Mouse (Mus musculus): ENCODE data around the gene Pik3r1. TPM values are rescaled to one million over a fixed set of nuclear protein-coding genes. Genes with fewer than 3 reads are reported as not detected.

Gene Pik3r1
- polyA plus RNA-seq, 1 experiment from 2014 or later, result 63.3 TPM

GRCm38 (mm10) chr13:101800833-101801371 is 32.9 kb upstream of the Pik3r1 start:
- 14% methylated on average over 10 of the region's 10 CpGs for WGBS

GRCm38 (mm10) chr13:101800021-101800596 is 32.1 kb upstream of the Pik3r1 start:
- ATAC-seq (ENCODE audit: low FRiP score, low TSS enrichment) (no peak), DNase-seq (no peak)
- H3K27me3 ChIP-seq (ENCODE audit: control insufficient read depth, insufficient read depth, low read length), result no peaks in the 10 kb centered on the region
- H3K4me1 ChIP-seq (ENCODE audit: control insufficient read depth, insufficient read depth, low read length), result peaks cover 16% of the 10 kb centered on the region; the same call in 1 of the 2 replicates
- WGBS, result 67% methylated on average over 13 of the region's 13 CpGs
- H3K9me3 ChIP-seq (ENCODE audit: control insufficient read depth, low read length), result no peaks in the 10 kb centered on the region
- no peak overlapping the region for H3K4me2 ChIP-seq (ENCODE audit: low read length)
- no peak overlapping the region for H3K4me3 ChIP-seq (replicated peaks; ENCODE audit: low read depth, low read length)
- no peak overlapping the region for H3K27ac ChIP-seq (replicated peaks; ENCODE audit: low read depth, low read length)
- no peak overlapping the region for H3K9ac ChIP-seq (replicated peaks; ENCODE audit: low read length)
- H3K36me3 ChIP-seq (ENCODE audit: control insufficient read depth, insufficient read depth, low read length), result no peaks in the 10 kb centered on the region

More at GRCm38 (mm10) chr13:101800833-101801371, 32.9 kb upstream of the Pik3r1 start:
- Histone ChIP-seq H3K4me1 (ENCODE audit: control insufficient read depth, insufficient read depth, low read length) (peaks cover 16% of the 10 kb centered on the region; the same call in 1 of the 2 replicates), H3K9ac (replicated peaks; ENCODE audit: low read length) (peak overlapping the region; percentile 75), H3K27me3 (ENCODE audit: control insufficient read depth, insufficient read depth, low read length) (no peaks in the 10 kb centered on the region), H3K4me3 (replicated peaks; ENCODE audit: low read depth, low read length) (peak overlapping the region; percentile 42), H3K9me3 (ENCODE audit: control insufficient read depth, low read length) (no peaks in the 10 kb centered on the region), H3K27ac (replicated peaks; ENCODE audit: low read depth, low read length) (peak overlapping the region; percentile 80), H3K4me2 (ENCODE audit: low read length) (peak overlapping the region; percentile 73), H3K36me3 (ENCODE audit: control insufficient read depth, insufficient read depth, low read length) (no peaks in the 10 kb centered on the region)
- no peak for DNase-seq
- peak; percentile 62 for ATAC-seq (ENCODE audit: low FRiP score, low TSS enrichment)

GRCm38 (mm10) chr13:101799318-101799717 is 31.3 kb upstream of the Pik3r1 start:
- Histone ChIP-seq H3K9me3 (ENCODE audit: control insufficient read depth, low read length) (no peaks in the 10 kb centered on the region), H3K9ac (replicated peaks; ENCODE audit: low read length) (no peak overlapping the region), H3K36me3 (ENCODE audit: control insufficient read depth, insufficient read depth, low read length) (no peaks in the 10 kb centered on the region), H3K4me1 (ENCODE audit: control insufficient read depth, insufficient read depth, low read length) (peaks cover 16% of the 10 kb centered on the region; the same call in 1 of the 2 replicates), H3K27me3 (ENCODE audit: control insufficient read depth, insufficient read depth, low read length) (no peaks in the 10 kb centered on the region), H3K27ac (replicated peaks; ENCODE audit: low read depth, low read length) (no peak overlapping the region), H3K4me3 (replicated peaks; ENCODE audit: low read depth, low read length) (no peak overlapping the region), H3K4me2 (ENCODE audit: low read length) (no peak overlapping the region)
- DNase-seq (no peak), ATAC-seq (ENCODE audit: low FRiP score, low TSS enrichment) (no peak)
- WGBS, result 95% methylated on average over 2 of the region's 2 CpGs

- 88% methylated on average over 4 of the region's 4 CpGs for WGBS
- DNase-seq, result no peak
- Histone ChIP-seq H3K9ac (replicated peaks; ENCODE audit: low read length) (no peak overlapping the region), H3K4me1 (ENCODE audit: control insufficient read depth, insufficient read depth, low read length) (peaks cover 16% of the 10 kb centered on the region; the same call in 1 of the 2 replicates), H3K9me3 (ENCODE audit: control insufficient read depth, low read length) (no peaks in the 10 kb centered on the region), H3K27me3 (ENCODE audit: control insufficient read depth, insufficient read depth, low read length) (no peaks in the 10 kb centered on the region), H3K4me2 (ENCODE audit: low read length) (no peak overlapping the region), H3K36me3 (ENCODE audit: control insufficient read depth, insufficient read depth, low read length) (no peaks in the 10 kb centered on the region), H3K4me3 (replicated peaks; ENCODE audit: low read depth, low read length) (no peak overlapping the region), H3K27ac (replicated peaks; ENCODE audit: low read depth, low read length) (no peak overlapping the region)
- no peak for ATAC-seq (ENCODE audit: low FRiP score, low TSS enrichment)
These were observed 30.5 kb upstream of the Pik3r1 start for GRCm38 (mm10) chr13:101798522-101798921.

GRCm38 (mm10) chr13:101796983-101797382 is 29.0 kb upstream of the Pik3r1 start:
- H3K27me3 ChIP-seq (ENCODE audit: control insufficient read depth, insufficient read depth, low read length), result no peaks in the 10 kb centered on the region
- no peak overlapping the region for H3K27ac ChIP-seq (replicated peaks; ENCODE audit: low read depth, low read length)
- H3K4me1 ChIP-seq (ENCODE audit: control insufficient read depth, insufficient read depth, low read length), result peaks cover 12% of the 10 kb centered on the region; the same call in 1 of the 2 replicates
- WGBS, result 58% methylated on average over 6 of the region's 6 CpGs
- no peak for ATAC-seq (ENCODE audit: low FRiP score, low TSS enrichment)
- no peak overlapping the region for H3K4me3 ChIP-seq (replicated peaks; ENCODE audit: low read depth, low read length)
- no peaks in the 10 kb centered on the region for H3K9me3 ChIP-seq (ENCODE audit: control insufficient read depth, low read length)
- no peak overlapping the region for H3K9ac ChIP-seq (replicated peaks; ENCODE audit: low read length)
- H3K36me3 ChIP-seq (ENCODE audit: control insufficient read depth, insufficient read depth, low read length), result no peaks in the 10 kb centered on the region
- H3K4me2 ChIP-seq (ENCODE audit: low read length), result no peak overlapping the region
- no peak for DNase-seq

GRCm38 (mm10) chr13:101785705-101786104 is 17.7 kb upstream of the Pik3r1 start:
- H3K9me3 ChIP-seq (ENCODE audit: control insufficient read depth, low read length), result no peaks in the 10 kb centered on the region
- ATAC-seq (ENCODE audit: low FRiP score, low TSS enrichment) (no peak), DNase-seq (no peak)
- H3K4me1 ChIP-seq (ENCODE audit: control insufficient read depth, insufficient read depth, low read length), result no peaks in the 10 kb centered on the region
- no peak overlapping the region for H3K4me2 ChIP-seq (ENCODE audit: low read length)
- no peak overlapping the region for H3K4me3 ChIP-seq (replicated peaks; ENCODE audit: low read depth, low read length)
- H3K27me3 ChIP-seq (ENCODE audit: control insufficient read depth, insufficient read depth, low read length), result no peaks in the 10 kb centered on the region
- 95% methylated on average over 3 of the region's 4 CpGs for WGBS
- H3K27ac ChIP-seq (replicated peaks; ENCODE audit: low read depth, low read length), result no peak overlapping the region
- no peaks in the 10 kb centered on the region for H3K36me3 ChIP-seq (ENCODE audit: control insufficient read depth, insufficient read depth, low read length)
- H3K9ac ChIP-seq (replicated peaks; ENCODE audit: low read length), result no peak overlapping the region

GRCm38 (mm10) chr13:101784651-101785289 is 16.8 kb upstream of the Pik3r1 start:
- no peaks in the 10 kb centered on the region for H3K4me1 ChIP-seq (ENCODE audit: control insufficient read depth, insufficient read depth, low read length)
- DNase-seq (no peak), ATAC-seq (ENCODE audit: low FRiP score, low TSS enrichment) (no peak)
- H3K36me3 ChIP-seq (ENCODE audit: control insufficient read depth, insufficient read depth, low read length), result no peaks in the 10 kb centered on the region
- no peak overlapping the region for H3K9ac ChIP-seq (replicated peaks; ENCODE audit: low read length)
- H3K9me3 ChIP-seq (ENCODE audit: control insufficient read depth, low read length), result no peaks in the 10 kb centered on the region
- no peak overlapping the region for H3K27ac ChIP-seq (replicated peaks; ENCODE audit: low read depth, low read length)
- no peak overlapping the region for H3K4me2 ChIP-seq (ENCODE audit: low read length)
- WGBS, result 95% methylated on average over 13 of the region's 13 CpGs
- H3K27me3 ChIP-seq (ENCODE audit: control insufficient read depth, insufficient read depth, low read length), result no peaks in the 10 kb centered on the region
- no peak overlapping the region for H3K4me3 ChIP-seq (replicated peaks; ENCODE audit: low read depth, low read length)

GRCm38 (mm10) chr13:101779011-101779410 is 11.0 kb upstream of the Pik3r1 start:
- Histone ChIP-seq H3K4me1 (ENCODE audit: control insufficient read depth, insufficient read depth, low read length) (no peaks in the 10 kb centered on the region), H3K4me3 (replicated peaks; ENCODE audit: low read depth, low read length) (no peak overlapping the region), H3K27me3 (ENCODE audit: control insufficient read depth, insufficient read depth, low read length) (no peaks in the 10 kb centered on the region), H3K27ac (replicated peaks; ENCODE audit: low read depth, low read length) (no peak overlapping the region), H3K9ac (replicated peaks; ENCODE audit: low read length) (no peak overlapping the region), H3K9me3 (ENCODE audit: control insufficient read depth, low read length) (no peaks in the 10 kb centered on the region), H3K36me3 (ENCODE audit: control insufficient read depth, insufficient read depth, low read length) (no peaks in the 10 kb centered on the region), H3K4me2 (ENCODE audit: low read length) (no peak overlapping the region)
- no peak for ATAC-seq (ENCODE audit: low FRiP score, low TSS enrichment)
- WGBS, result 94% methylated on average over 4 of the region's 4 CpGs
- no peak for DNase-seq

- H3K27ac ChIP-seq (replicated peaks; ENCODE audit: low read depth, low read length), result no peak overlapping the region
- no peak overlapping the region for H3K4me3 ChIP-seq (replicated peaks; ENCODE audit: low read depth, low read length)
- no peaks in the 10 kb centered on the region for H3K4me1 ChIP-seq (ENCODE audit: control insufficient read depth, insufficient read depth, low read length)
- H3K27me3 ChIP-seq (ENCODE audit: control insufficient read depth, insufficient read depth, low read length), result no peaks in the 10 kb centered on the region
- H3K4me2 ChIP-seq (ENCODE audit: low read length), result no peak overlapping the region
- H3K36me3 ChIP-seq (ENCODE audit: control insufficient read depth, insufficient read depth, low read length), result no peaks in the 10 kb centered on the region
- no peak for ATAC-seq (ENCODE audit: low FRiP score, low TSS enrichment)
- 53% methylated on average over 3 of the region's 3 CpGs for WGBS
- no peak for DNase-seq
- no peak overlapping the region for H3K9ac ChIP-seq (replicated peaks; ENCODE audit: low read length)
- no peaks in the 10 kb centered on the region for H3K9me3 ChIP-seq (ENCODE audit: control insufficient read depth, low read length)
These were observed 9.8 kb upstream of the Pik3r1 start for GRCm38 (mm10) chr13:101777851-101778250.

All from midbrain, embryonic 14.5 days (tissue).